Mouse (Mus musculus) lung, embryonic 14.5 days (tissue): ENCODE measurements around the gene Srsx. TPM values are rescaled to one million over a fixed set of nuclear protein-coding genes. Genes with fewer than 3 reads are reported as not detected.
"Not testable (repeated sequence)": the region's sequence is repeated elsewhere in the genome, so short reads cannot be mapped to it uniquely, and the experiment has no call there.

ENCODE experiments used
- ATAC-seq: fragments of 200-750 bp; cut with Nextera tagmentation; 2 replicates; pipeline ENCODE4 v1.8.0; 2017; ENCODE audit warnings: mild to moderate bottlenecking, moderate TSS enrichment, moderate library complexity; ENCODE audit not compliant: insufficient read depth
- DNase-seq: peaks from one replicate; pipeline ENCODE4 v3.0.0-alpha.2; 2015
- H3K27ac ChIP-seq: fragments of 300-500 bp; sonication (generic); 2 replicates; pipeline ENCODE4 v1.5.1; 2014; ENCODE audit warnings: low read depth, mild to moderate bottlenecking, moderate library complexity
- H3K27me3 ChIP-seq: fragments of 300-500 bp; sonication (generic); 2 replicates; pipeline ENCODE4 v1.6.1; 2014; ENCODE audit warnings: low read length, control low read depth; ENCODE audit not compliant: insufficient read depth
- H3K36me3 ChIP-seq: fragments of 300-500 bp; sonication (generic); 2 replicates; pipeline ENCODE4 v1.6.1; 2014; ENCODE audit warnings: control low read depth; ENCODE audit not compliant: insufficient read depth
- H3K4me1 ChIP-seq: fragments of 300-500 bp; sonication (generic); 2 replicates; pipeline ENCODE4 v1.6.1; 2014; ENCODE audit warnings: antibody characterized with exemption, control low read depth; ENCODE audit not compliant: insufficient read depth
- H3K4me2 ChIP-seq: fragments of 300-500 bp; sonication (generic); 2 replicates; pipeline ENCODE4 v1.6.1; 2014; ENCODE audit warnings: mild to moderate bottlenecking
- H3K4me3 ChIP-seq: fragments of 300-500 bp; sonication (generic); 2 replicates; pipeline ENCODE4 v1.5.1; 2014; ENCODE audit warnings: low read depth, low read length
- H3K9ac ChIP-seq: fragments of 300-500 bp; sonication (generic); 2 replicates; pipeline ENCODE4 v1.6.1; 2014
- H3K9me3 ChIP-seq: fragments of 300-500 bp; sonication (generic); 2 replicates; pipeline ENCODE4 v1.6.1; 2016; ENCODE audit warnings: low read depth, low read length, control low read depth
- WGBS: fragments of 180-500 bp; shearing (Covaris S2); extraction: QIAGEN DNeasy Blood & Tissue Kit; methylation state at CpG from one replicate; pipeline ENCODE4 v1.1.7; 2014; 5-methylcytosine and 5-hydroxymethylcytosine counted together
- polyA plus RNA-seq: library from polyadenylated mRNA; unstranded; fragments of >200 nt; fragmentation: Nextera tagmentation; extraction: Ambion mirVana; gene quantifications from 2 replicates; pipeline ENCODE4 v1.2.1, GENCODE M21; 2014

Srsx gene
- not detected in 2 replicates for polyA plus RNA-seq

GRCm38 (mm10) chrX:123222381-123222780 is at the start of gene Srsx:
Srsx (minus strand) TSS chrX:123222481.
- no CpG with 5 or more reads among the region's 1 CpGs for WGBS
- H3K27ac ChIP-seq, H3K4me2 ChIP-seq, H3K36me3 ChIP-seq, ATAC-seq, H3K4me3 ChIP-seq, H3K27me3 ChIP-seq, H3K9me3 ChIP-seq, H3K4me1 ChIP-seq, H3K9ac ChIP-seq, DNase-seq: not testable (repeated sequence)

DNA sequence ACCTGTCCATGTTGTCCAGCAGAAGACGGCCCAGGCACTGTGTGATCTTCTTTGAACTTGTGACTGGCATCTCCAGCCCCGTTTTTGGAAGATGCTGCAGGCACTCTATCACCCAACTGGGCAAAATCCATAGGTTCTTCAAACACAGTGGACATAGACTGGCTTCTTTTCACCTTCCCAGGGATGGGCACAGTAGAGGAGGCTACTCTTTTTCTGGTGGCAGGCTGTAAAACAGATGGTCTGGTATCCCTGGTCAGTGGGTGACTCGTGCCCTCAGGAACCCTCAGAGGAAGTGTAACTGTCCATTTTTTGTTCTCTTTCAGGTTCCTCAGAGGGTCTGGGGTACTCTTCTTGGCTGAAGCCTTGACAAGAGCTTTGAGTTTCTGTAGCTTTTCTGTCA is 24.5 kb upstream of the Srsx start, which contains the start of gene Gm17577:
TSS of gene Gm17577 (minus strand) at position 101 of the 400 bp plus-strand sequence.
- not testable (repeated sequence) for H3K27ac ChIP-seq, H3K4me3 ChIP-seq, H3K4me2 ChIP-seq, H3K36me3 ChIP-seq, H3K9ac ChIP-seq, ATAC-seq, H3K27me3 ChIP-seq, H3K4me1 ChIP-seq, H3K9me3 ChIP-seq, DNase-seq
- no CpG with 5 or more reads among the region's 3 CpGs for WGBS

Other genes with a start within 250 kb of the Srsx start
- gene Gm17521, start 192.8 kb downstream of the Srsx start, polyA plus RNA-seq = not detected in 2 replicates
- gene Cldn34c1, start 119.0 kb downstream of the Srsx start, polyA plus RNA-seq = 13.2 and 14.5 TPM in 2 replicates
- not detected in 2 replicates for gene Gm17577, start 24.4 kb upstream of the Srsx start, polyA plus RNA-seq